Comparison of ENCODE assay signal across 17 mouse cellular contexts in the genomic region with DNA sequence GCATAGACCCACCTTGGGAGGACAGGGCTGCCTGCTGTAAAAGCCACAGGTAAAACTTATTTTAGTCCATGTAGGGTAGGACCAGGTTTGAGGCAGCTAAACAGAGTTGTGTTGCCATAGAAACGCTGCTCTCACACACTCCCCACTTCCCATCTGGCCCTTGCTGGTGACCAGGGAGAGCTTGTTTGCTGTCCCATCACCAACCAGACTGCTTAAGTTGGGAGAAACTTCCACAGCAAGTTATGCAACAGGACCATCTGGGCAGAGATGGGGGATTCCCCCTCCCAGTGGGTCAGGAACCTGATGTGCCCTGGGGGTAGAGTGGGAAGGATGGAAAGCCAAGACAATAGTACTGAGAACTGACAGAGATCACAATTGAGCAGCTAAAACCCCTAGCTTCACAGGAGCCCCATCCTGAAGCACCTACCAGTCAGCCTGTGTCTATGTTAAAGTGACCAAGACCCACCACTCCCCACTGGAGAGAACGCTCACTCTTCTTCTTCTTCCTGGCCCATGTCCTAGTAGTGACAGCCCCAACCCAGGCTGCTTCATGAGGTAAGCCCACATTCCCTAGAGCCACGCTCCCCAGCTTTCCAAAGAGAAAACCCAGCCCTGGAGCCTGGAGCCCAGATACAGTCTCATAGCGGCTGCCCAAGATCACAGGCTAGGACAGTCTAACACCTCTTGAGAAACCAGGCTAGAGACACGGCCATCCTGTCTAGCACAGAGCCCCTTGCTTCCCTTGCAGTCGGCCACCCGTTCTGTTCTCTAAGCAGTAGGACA.
DNase-seq lines count a peak whose midpoint lies in the region; ATAC-seq and TF ChIP-seq lines count a peak whose summit lies in the region.
"Had no signal": no experiment of that assay in that cellular context is flagged by ENCODE, and none has a peak within 500 bp of the region (broad histone marks: within the 10 kb centered on the region; RNA-seq: fewer than 3 reads in every experiment).

No protein-coding gene starts in this region.

- peak overlapping the region; percentile 33; the same call in 1 of the 2 replicates for H3K27ac ChIP-seq in left cerebral cortex, adult 2 months
- H3K27ac ChIP-seq in forebrain, embryonic 11.5 days (ENCODE audit: low read depth, low read length) = no peak overlapping the region
- H3K27ac ChIP-seq: lung, embryonic 15.5 days had no signal

- H3K4me3 ChIP-seq in left cerebral cortex, adult 2 months = no peak overlapping the region
- H3K4me3 ChIP-seq in forebrain, embryonic 11.5 days (ENCODE audit: low read depth, low read length) = no peak overlapping the region
- H3K4me3 ChIP-seq: erythroblast, embryonic 14.5 days; lung, embryonic 15.5 days had no signal

- H3K9me3 ChIP-seq in forebrain, embryonic 11.5 days (ENCODE audit: control insufficient read depth, low read length) = no peaks in the 10 kb centered on the region
- H3K9me3 ChIP-seq: lung, embryonic 15.5 days had no signal

- no peaks in the 10 kb centered on the region for H3K4me1 ChIP-seq in forebrain, embryonic 11.5 days (replicated peaks; ENCODE audit: control insufficient read depth, insufficient read depth, low read length)

- DNase-seq in frontal cortex, postnatal 36 days (ENCODE audit: low spot score in 2 of 2) = peak; percentile 49 to 66
- no peak for DNase-seq in frontal cortex, postnatal 10 days (ENCODE audit: low spot score in 2 of 2)
- DNase-seq in left cerebral cortex, adult 2 months (ENCODE audit: extremely low spot score in 1 of 2, low spot score in 2 of 2) = peak; percentile 27 to 43
- DNase-seq in left cerebral cortex, postnatal 4 days = no peak
- DNase-seq in right cerebral cortex, postnatal 36 days (ENCODE audit: low spot score in 2 of 2) = peak; percentile 46 to 64
- DNase-seq in forebrain, embryonic 11.5 days (ENCODE audit: low spot score) = no peak
- no peak for DNase-seq in liver
- DNase-seq: B cell, adult 2 months; cerebellum, adult 18-20 months; gastrocnemius, postnatal 36 days; heart, postnatal 14 days; kidney, postnatal 10 days; thymus, adult 2 months had no signal

- no peaks in the 10 kb centered on the region for H3K36me3 ChIP-seq in forebrain, embryonic 11.5 days (ENCODE audit: control insufficient read depth, insufficient read depth, low read length)
- H3K36me3 ChIP-seq: lung, embryonic 15.5 days had no signal

- H3K27me3 ChIP-seq in forebrain, embryonic 11.5 days (ENCODE audit: control insufficient read depth, insufficient read depth, low read length) = no peaks in the 10 kb centered on the region
- H3K27me3 ChIP-seq: lung, embryonic 15.5 days had no signal

- WGBS in forebrain, embryonic 11.5 days = 85% methylated on average over 7 of the region's 7 CpGs

- ATAC-seq in granulocyte monocyte progenitor cell, adult 5-6 weeks (replicated peaks; ENCODE audit: poor library complexity, severe bottlenecking) = peak; percentile 45
- no peak for ATAC-seq in forebrain, embryonic 11.5 days (replicated peaks; ENCODE audit: low FRiP score)

- no peak for TF ChIP-seq CTCF in left cerebral cortex, adult 2 months (IDR thresholded peaks at IDR 0.05)

- H3K4me2 ChIP-seq in forebrain, embryonic 11.5 days (ENCODE audit: low read depth, low read length, severe bottlenecking) = no peak overlapping the region
- H3K4me2 ChIP-seq: lung, embryonic 15.5 days; midbrain, embryonic 11.5 days had no signal

- H3K9ac ChIP-seq in forebrain, embryonic 11.5 days (ENCODE audit: low read length) = no peak overlapping the region
- H3K9ac ChIP-seq: lung, embryonic 15.5 days had no signal

- intact Hi-C loops in left cerebral cortex, adult 2 months (cut with DNase I) = no loop called here
- intact Hi-C loops in left cerebral cortex, postnatal 4 days (cut with DNase I) = no loop called here

Comparison
In these comparisons a context has a peak if more than half of its experiments do, and no peak if none do; other contexts are left out.
1. DNase-seq: peak in frontal cortex, postnatal 36 days (2 of 2), left cerebral cortex, adult 2 months (2 of 2) and right cerebral cortex, postnatal 36 days (2 of 2); none in frontal cortex, postnatal 10 days (0 of 2), left cerebral cortex, postnatal 4 days (single experiment), forebrain, embryonic 11.5 days (single experiment) and liver (single experiment).